Mouse (Mus musculus): ENCODE measurements at regions not wholly inside any gene's neighbourhood (a gene's known extent, or its start where the extent isn't known, plus 50 kb on each side); places are given as distances from the start of the nearest gene placed in this dataset.

DNA sequence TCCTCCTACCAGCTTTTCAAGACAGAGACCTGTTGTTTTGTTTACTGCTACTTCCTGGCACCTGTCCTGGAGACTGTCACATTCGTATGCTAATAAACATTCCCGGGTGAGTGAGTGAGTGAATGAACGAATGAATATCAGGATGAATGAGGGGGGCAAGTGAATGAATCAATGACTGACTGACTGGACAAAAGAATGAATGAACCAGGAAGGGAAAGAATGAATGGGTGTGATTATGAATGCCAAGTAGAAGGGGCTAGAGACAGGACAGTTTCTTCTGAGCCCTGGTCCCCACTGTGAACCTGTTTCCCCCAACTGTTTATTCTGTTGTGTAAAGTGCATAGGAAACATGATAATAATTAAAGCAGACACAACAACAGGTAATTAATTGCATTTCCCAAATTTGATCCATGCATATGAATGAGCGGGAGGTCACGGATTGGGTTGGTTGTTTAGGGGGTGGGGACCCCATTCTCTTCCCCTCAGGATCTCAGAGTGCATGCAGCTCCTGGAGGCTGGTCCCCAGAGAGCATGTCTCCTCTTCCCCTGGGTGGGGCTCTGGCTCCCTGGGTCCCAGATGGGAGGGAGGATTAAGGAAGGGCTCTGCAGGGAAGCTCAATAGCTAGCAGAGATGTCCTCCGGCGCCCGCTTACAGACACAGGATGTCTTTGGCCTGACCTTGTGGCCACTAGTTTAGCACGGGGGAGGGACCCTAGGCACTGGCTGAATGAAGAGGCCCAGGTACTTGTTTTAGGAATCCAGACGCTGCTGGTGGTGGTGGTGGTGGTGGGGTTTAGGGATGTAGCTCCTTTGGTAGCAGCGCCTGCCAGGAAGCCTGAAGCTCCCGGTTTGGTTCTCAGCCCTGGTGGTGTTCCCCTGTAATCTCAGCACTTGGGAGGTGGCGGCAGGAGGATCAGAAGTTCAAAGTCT lies 65.4 kb upstream of the Casz1 start:
- no peaks in the 10 kb centered on the region for H3K36me3 ChIP-seq (ENCODE audit: control insufficient read depth, insufficient read depth, low read length)
- WGBS = 45% methylated on average over 13 of the region's 13 CpGs
- no peak overlapping the region for H3K4me3 ChIP-seq
- H3K27ac ChIP-seq = no peak overlapping the region
- H3K4me1 ChIP-seq (ENCODE audit: control insufficient read depth, insufficient read depth, low read length) = no peaks in the 10 kb centered on the region
- no peaks in the 10 kb centered on the region; the same call in 1 of the 2 replicates for H3K27me3 ChIP-seq (ENCODE audit: control insufficient read depth, insufficient read depth, low read length)
- no peaks in the 10 kb centered on the region for H3K79me2 ChIP-seq (replicated peaks; ENCODE audit: control insufficient read depth, insufficient read depth, low read length)
- DNase-seq = no peak
- TF ChIP-seq EP300 (IDR thresholded peaks at IDR 0.05; ENCODE audit: insufficient read depth, low read depth, low read length) (no peak), POLR2A (IDR thresholded peaks at IDR 0.05; ENCODE audit: insufficient read depth, low read depth, low read length) (no peak), CTCF (IDR thresholded peaks at IDR 0.05) (no peak)
- intact Hi-C loops (cut with DNase I) = no loop called here
- no peak overlapping the region for H3K9ac ChIP-seq (ENCODE audit: low read depth, low read length)

DNA sequence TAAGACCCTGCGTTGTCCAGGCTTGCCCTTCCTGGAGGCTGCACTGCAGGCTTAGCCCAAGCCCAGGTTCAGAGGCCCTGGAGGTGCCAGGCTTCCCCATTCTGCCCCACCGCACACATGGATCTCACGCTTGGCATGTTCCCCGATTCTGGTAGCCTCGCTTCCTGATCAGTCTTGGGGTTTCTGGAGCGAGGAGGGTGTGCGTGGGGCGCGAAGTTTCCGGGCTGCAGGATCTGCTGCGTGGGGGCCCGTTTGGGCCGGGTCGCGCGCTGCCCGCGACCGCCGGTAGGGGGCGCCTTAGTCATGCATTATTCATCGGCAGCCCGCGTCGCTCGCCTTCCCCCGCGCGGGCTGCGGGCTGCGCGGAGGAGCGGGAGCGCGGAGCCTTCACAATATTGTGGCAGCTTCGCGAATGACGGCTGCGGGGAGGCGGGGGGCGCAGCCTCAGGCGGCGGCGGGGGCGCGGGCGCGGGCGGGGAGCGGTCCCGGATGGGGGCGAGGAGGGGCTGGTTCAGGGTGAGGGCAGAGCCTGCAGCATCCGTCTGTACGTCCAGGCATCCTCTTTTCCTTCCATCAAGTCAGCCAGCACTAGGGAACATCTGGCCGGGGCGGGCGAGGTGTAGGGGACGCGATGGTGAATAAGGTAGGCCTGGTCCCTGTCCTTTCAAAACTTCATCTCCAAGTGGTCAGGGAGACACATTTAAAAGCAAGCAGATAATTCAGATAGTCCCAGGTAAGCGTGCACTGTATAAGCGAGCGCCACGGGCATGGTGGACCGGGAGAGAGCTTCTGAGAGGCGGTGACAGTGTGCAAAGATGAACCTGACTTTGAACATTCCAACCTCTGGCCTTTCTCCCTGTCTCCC lies 61.4 kb upstream of the Casz1 start:
- Histone ChIP-seq H3K27me3 (ENCODE audit: control insufficient read depth, insufficient read depth, low read length) (no peaks in the 10 kb centered on the region; the same call in 1 of the 2 replicates), H3K36me3 (ENCODE audit: control insufficient read depth, insufficient read depth, low read length) (no peaks in the 10 kb centered on the region), H3K4me3 (peak overlapping the region; percentile 49), H3K4me1 (ENCODE audit: control insufficient read depth, insufficient read depth, low read length) (peaks cover 3% of the 10 kb centered on the region; the same call in 1 of the 2 replicates), H3K9ac (ENCODE audit: low read depth, low read length) (no peak overlapping the region), H3K27ac (no peak overlapping the region), H3K79me2 (replicated peaks; ENCODE audit: control insufficient read depth, insufficient read depth, low read length) (no peaks in the 10 kb centered on the region)
- DNase-seq = peak; percentile 63 to 85
- WGBS = 6% methylated on average over 64 of the region's 65 CpGs
- no peak for TF ChIP-seq POLR2A (IDR thresholded peaks at IDR 0.05; ENCODE audit: insufficient read depth, low read depth, low read length)
- TF ChIP-seq CTCF (IDR thresholded peaks at IDR 0.05) = peak; percentile 89
- TF ChIP-seq EP300 (IDR thresholded peaks at IDR 0.05; ENCODE audit: insufficient read depth, low read depth, low read length) = no peak
- intact Hi-C loops (cut with DNase I) = loop anchor here (1.0 to 5.0 kb wide), 5 partner anchors 160 to 394 kb away; partner anchors contain the start of gene Cenps

DNA sequence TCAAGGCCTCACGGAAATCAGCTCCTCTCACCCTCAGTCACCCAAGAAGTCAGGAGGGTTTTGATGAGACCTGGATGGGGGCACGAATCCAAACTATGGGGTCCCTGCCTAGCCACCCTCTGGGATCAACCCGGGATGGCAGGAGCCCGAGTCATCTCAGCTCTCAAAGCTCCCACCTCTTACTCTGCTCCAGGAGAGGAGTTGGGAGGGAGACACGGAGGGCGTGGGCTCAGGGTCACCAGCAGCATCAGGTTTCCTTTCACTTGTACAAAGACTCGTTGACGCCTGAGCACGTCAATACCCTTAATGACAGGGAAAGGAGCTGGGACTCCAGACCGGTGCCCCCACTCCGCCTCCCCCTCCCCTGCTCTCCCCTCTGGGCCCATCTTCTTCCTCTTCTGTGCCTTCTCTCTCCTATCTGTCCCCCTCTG lies 60.8 kb upstream of the Casz1 start:
- no peak overlapping the region for H3K4me3 ChIP-seq
- DNase-seq = no peak
- TF ChIP-seq POLR2A (IDR thresholded peaks at IDR 0.05; ENCODE audit: insufficient read depth, low read depth, low read length) (no peak), CTCF (IDR thresholded peaks at IDR 0.05) (no peak), EP300 (IDR thresholded peaks at IDR 0.05; ENCODE audit: insufficient read depth, low read depth, low read length) (no peak)
- H3K27ac ChIP-seq = no peak overlapping the region
- intact Hi-C loops (cut with DNase I) = loop anchor here (2.0 to 5.0 kb wide), 4 partner anchors 159 to 393 kb away; partner anchors contain the start of gene Cenps
- no peaks in the 10 kb centered on the region; the same call in 1 of the 2 replicates for H3K27me3 ChIP-seq (ENCODE audit: control insufficient read depth, insufficient read depth, low read length)
- peaks cover 3% of the 10 kb centered on the region; the same call in 1 of the 2 replicates for H3K4me1 ChIP-seq (ENCODE audit: control insufficient read depth, insufficient read depth, low read length)
- WGBS = 66% methylated on average over 11 of the region's 11 CpGs
- no peaks in the 10 kb centered on the region for H3K79me2 ChIP-seq (replicated peaks; ENCODE audit: control insufficient read depth, insufficient read depth, low read length)
- H3K36me3 ChIP-seq (ENCODE audit: control insufficient read depth, insufficient read depth, low read length) = no peaks in the 10 kb centered on the region
- H3K9ac ChIP-seq (ENCODE audit: low read depth, low read length) = no peak overlapping the region

DNA sequence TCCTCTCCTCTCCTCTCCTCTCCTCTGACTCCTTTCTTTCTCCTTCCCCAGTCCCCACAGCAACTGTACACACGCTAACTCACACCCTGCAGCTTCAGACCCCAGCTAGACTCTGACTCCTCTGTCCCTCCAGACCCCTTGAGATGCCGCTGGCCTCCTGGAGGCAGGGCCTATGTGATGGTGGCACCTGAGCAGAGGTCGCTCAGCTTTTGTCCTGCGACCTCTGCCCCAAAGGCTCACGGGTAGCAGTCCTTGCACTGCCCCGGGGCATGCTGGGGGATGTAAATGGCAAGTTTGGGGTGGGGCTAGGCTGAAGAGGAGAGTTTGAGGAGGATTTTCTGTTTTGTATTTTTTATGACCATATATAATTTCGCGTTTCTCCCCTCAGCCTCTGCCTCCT lies 60.2 kb upstream of the Casz1 start:
- DNase-seq = no peak
- no peaks in the 10 kb centered on the region for H3K36me3 ChIP-seq (ENCODE audit: control insufficient read depth, insufficient read depth, low read length)
- no peak overlapping the region for H3K27ac ChIP-seq
- no peak overlapping the region for H3K9ac ChIP-seq (ENCODE audit: low read depth, low read length)
- H3K4me3 ChIP-seq = no peak overlapping the region
- peaks cover 3% of the 10 kb centered on the region; the same call in 1 of the 2 replicates for H3K4me1 ChIP-seq (ENCODE audit: control insufficient read depth, insufficient read depth, low read length)
- H3K27me3 ChIP-seq (ENCODE audit: control insufficient read depth, insufficient read depth, low read length) = no peaks in the 10 kb centered on the region; the same call in 1 of the 2 replicates
- TF ChIP-seq POLR2A (IDR thresholded peaks at IDR 0.05; ENCODE audit: insufficient read depth, low read depth, low read length) (no peak), CTCF (IDR thresholded peaks at IDR 0.05) (no peak), EP300 (IDR thresholded peaks at IDR 0.05; ENCODE audit: insufficient read depth, low read depth, low read length) (no peak)
- 81% methylated on average over 8 of the region's 8 CpGs for WGBS
- H3K79me2 ChIP-seq (replicated peaks; ENCODE audit: control insufficient read depth, insufficient read depth, low read length) = no peaks in the 10 kb centered on the region
- intact Hi-C loops (cut with DNase I) = loop anchor here (5.0 kb wide), 2 partner anchors 158 to 218 kb away; no protein-coding TSS in a partner anchor

DNA sequence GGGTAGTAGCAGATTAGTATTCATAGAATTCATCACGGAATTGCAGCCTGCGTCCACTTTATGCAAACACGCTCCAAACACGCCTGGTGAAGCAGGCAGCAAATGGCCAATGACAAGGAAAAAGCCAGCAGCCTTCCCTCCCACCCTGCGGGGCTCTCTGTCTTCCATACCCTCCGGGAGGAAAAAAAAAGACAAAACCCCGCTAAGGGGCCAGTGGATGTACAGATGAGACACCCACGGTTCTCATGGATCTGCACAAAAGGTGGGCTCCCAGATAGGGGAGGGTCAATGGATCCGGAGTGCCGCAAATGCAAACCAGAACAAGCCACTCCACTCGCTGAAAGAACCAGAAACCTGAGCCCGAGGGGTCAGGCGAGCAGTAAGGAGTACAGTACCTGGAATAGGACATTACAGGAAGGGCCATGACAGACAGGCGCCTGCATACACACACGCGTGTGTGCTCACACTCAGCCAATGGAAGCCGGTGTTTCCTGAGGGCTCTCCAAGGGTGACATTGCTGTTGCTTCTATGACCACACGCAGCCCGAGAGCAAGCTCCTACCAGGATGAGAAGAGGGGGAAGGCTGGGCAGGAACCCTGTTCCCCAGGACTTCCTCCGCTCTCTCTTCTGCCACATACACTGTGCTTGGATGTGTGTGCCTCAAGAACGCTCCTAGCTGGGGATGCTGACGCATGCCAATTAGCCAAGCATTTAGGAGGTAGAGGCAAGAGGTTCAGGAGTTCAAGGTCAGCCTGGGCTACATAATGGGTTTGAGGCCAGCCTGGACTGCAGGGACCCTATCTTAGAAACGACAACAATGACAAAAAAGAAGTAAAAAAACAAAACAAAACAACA lies 57.5 kb upstream of the Casz1 start:
- TF ChIP-seq CTCF (IDR thresholded peaks at IDR 0.05) (no peak), EP300 (IDR thresholded peaks at IDR 0.05; ENCODE audit: insufficient read depth, low read depth, low read length) (0 out of 2 replicates have a peak, but pooled peaks have one; percentile 23)
- DNase-seq = peak; percentile 28 to 40

More for the DNA sequence above, 57.5 kb upstream of the Casz1 start:
- Histone ChIP-seq H3K9ac (ENCODE audit: low read depth, low read length) (peak overlapping the region; percentile 15), H3K36me3 (ENCODE audit: control insufficient read depth, insufficient read depth, low read length) (no peaks in the 10 kb centered on the region), H3K4me1 (ENCODE audit: control insufficient read depth, insufficient read depth, low read length) (peaks cover 3% of the 10 kb centered on the region; the same call in 1 of the 2 replicates), H3K27me3 (ENCODE audit: control insufficient read depth, insufficient read depth, low read length) (no peaks in the 10 kb centered on the region), H3K4me3 (0 out of 2 replicates have a peak overlapping the region, but pooled peaks have one; percentile 3), H3K79me2 (replicated peaks; ENCODE audit: control insufficient read depth, insufficient read depth, low read length) (no peaks in the 10 kb centered on the region), H3K27ac (peak overlapping the region; percentile 78)
- WGBS = 32% methylated on average over 23 of the region's 23 CpGs
- intact Hi-C loops (cut with DNase I) = loop anchor here (2.0 kb wide), 2 partner anchors 36 to 58 kb away; partner anchors contain the start of gene Casz1

Measured in heart, adult 2 months (tissue).